Mouse (Mus musculus): ENCODE measurements around the gene Sh2b1.
"Not testable (repeated sequence)": the region's sequence is repeated elsewhere in the genome, so short reads cannot be mapped to it uniquely, and the experiment has no call there.

Sh2b1 gene

GRCm38 (mm10) chr7:126474993-126475581, at the start of gene Sh2b1:
Gene Sh2b1, minus strand, starts transcription at chr7:126475424.
- peak; percentile 85 for DNase-seq (ENCODE audit: low read depth in 2 of 2, low spot score in 2 of 2)

- no peak for DNase-seq (ENCODE audit: low read depth in 2 of 2, low spot score in 2 of 2)
Measured at GRCm38 (mm10) chr7:126523316-126523715, 48.1 kb upstream of the Sh2b1 start.

GRCm38 (mm10) chr7:126519513-126519912, 44.3 kb upstream of the Sh2b1 start:
- no peak for DNase-seq (ENCODE audit: low read depth in 2 of 2, low spot score in 2 of 2)

- DNase-seq (ENCODE audit: low read depth in 2 of 2, low spot score in 2 of 2) = no peak
Measured at GRCm38 (mm10) chr7:126518261-126518941, 43.2 kb upstream of the Sh2b1 start.

- DNase-seq (ENCODE audit: low read depth in 2 of 2, low spot score in 2 of 2) = no peak
Measured at GRCm38 (mm10) chr7:126511287-126511686, 36.1 kb upstream of the Sh2b1 start.

GRCm38 (mm10) chr7:126507126-126507778, 32.0 kb upstream of the Sh2b1 start:
- DNase-seq (ENCODE audit: low read depth in 2 of 2, low spot score in 2 of 2) = no peak

DNA sequence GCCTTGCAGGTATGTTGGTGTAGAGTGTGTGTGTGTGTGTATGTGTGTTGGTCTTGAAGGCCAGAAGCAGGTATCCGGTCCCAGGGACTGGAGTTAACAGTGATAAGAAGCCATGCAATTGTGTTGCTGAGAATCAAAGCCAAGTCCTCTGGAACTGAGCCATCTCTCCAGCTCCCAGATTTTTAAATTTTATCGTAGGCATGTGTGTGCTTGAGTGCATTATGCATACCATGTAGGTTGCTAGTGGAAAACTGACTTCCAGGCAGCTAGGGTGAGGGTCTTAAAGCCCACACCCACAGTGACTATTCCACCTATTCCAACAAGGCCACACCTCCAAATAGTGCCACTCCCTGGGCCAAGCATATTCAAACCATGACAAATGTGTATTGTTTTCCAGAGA, 29.7 kb upstream of the Sh2b1 start:
- no peak for DNase-seq (ENCODE audit: low read depth in 2 of 2, low spot score in 2 of 2)

- DNase-seq (ENCODE audit: low read depth in 2 of 2, low spot score in 2 of 2) = peak; percentile 97 to 98
Measured at GRCm38 (mm10) chr7:126503273-126503878, 28.2 kb upstream of the Sh2b1 start, which contains the start of gene Atxn2l. Gene Atxn2l, minus strand, starts transcription at chr7:126503437.

DNA sequence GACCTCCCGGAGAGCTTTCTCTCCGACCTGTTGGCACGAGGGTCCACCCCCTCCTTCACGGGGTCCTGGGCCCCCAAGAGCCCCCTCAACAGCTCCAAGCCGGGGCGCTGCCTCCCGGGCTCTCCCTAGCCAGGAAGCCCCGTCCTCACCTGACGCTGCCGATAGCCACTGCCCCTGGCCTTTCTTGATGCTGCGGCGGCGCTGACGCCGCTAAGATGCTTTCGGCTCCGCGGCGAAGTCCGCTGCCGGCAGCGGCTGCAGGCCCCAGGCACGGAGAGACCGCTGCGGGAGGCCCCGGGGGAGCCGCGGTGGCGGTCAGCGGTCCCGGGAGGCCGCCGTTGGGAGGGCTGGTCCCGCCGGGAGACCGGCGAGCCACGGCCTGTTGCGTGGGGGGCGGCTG, 27.5 kb upstream of the Sh2b1 start:
- peak in 1 of 2 experiments; percentile 57 for DNase-seq (ENCODE audit: low read depth in 2 of 2, low spot score in 2 of 2)

DNA sequence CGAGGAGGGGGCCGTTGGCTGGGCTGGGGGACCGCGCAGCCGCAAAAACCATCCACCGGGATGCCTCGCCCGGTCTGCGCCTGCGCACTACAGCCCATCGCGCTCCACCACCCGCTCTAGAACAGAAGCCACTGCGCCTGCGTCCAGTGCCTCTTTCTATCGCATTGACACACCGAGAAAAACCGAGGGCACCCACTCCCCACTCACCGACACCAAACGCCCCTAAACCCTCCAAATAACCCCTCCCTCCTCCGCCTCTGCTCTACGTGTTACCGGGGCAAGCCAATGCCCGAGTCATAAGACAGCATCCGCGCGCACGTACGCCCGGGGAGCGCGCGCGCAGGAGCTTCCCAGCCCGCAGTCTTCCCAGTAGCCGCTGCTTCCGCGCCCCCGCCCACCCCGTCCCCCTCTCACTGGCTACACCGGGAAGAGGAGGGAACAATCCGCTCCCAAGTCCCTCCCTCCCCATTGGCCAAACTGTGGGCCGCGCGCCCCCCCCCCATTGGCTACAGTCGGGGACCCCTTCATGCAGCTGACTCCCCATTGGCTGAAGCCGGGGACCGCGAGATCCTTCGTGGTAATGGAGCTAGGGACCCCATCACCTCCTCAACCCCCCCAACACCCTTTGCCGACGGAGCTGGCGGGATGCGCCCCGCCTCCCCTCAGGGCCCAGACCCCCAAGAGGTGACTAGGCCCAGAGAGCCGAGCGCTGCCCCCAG, 27.0 kb upstream of the Sh2b1 start:
- peak; percentile 75 to 79 for DNase-seq (ENCODE audit: low read depth in 2 of 2, low spot score in 2 of 2)

DNA sequence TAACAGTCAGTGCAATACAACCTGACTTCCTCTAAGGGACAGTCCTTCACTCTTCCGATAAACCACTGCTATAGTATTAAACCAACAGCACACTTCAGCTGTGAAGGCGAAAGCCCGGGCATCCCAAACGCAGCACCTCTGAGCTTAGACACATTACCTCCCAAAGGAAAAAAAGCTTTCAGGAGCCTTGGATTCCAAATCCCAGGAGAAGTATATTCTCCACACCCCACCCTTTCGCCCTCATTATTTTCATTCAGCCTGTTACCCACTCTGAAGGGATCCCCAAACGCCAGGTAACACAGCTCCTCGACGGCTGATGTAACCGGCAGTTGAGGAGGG, 26.4 kb upstream of the Sh2b1 start:
- DNase-seq (ENCODE audit: low read depth in 2 of 2, low spot score in 2 of 2) = no peak

GRCm38 (mm10) chr7:126499416-126499815, 24.2 kb upstream of the Sh2b1 start:
- no peak for DNase-seq (ENCODE audit: low read depth in 2 of 2, low spot score in 2 of 2)

- no peak for DNase-seq (ENCODE audit: low read depth in 2 of 2, low spot score in 2 of 2)
Measured at GRCm38 (mm10) chr7:126497966-126498365, 22.7 kb upstream of the Sh2b1 start.

- no peak for DNase-seq (ENCODE audit: low read depth in 2 of 2, low spot score in 2 of 2)
Measured at GRCm38 (mm10) chr7:126496475-126496874, 21.3 kb upstream of the Sh2b1 start.

DNA sequence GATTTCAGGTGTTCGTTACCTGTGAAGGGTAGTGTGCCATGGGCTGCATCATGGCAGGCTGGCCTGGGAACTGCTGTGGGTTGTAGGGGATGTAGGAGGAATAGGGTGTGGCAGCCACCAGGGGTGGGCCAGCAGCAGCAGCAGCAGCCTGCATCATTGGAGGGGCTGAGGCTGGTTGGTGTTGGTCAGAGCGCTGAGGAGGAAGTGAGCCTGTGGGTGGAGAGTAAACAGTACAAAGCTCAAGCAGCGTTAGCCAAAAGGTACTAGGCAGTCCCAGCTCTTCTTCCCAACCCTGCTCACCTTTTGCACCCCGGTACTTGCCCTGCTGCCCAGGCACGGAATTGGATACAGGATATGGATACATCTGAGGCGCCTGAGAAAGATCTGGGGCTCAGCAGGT, 18.9 kb upstream of the Sh2b1 start:
- DNase-seq (ENCODE audit: low read depth in 2 of 2, low spot score in 2 of 2) = no peak

- no peak for DNase-seq (ENCODE audit: low read depth in 2 of 2, low spot score in 2 of 2)
Measured at GRCm38 (mm10) chr7:126491973-126492372, 16.7 kb upstream of the Sh2b1 start.

DNA sequence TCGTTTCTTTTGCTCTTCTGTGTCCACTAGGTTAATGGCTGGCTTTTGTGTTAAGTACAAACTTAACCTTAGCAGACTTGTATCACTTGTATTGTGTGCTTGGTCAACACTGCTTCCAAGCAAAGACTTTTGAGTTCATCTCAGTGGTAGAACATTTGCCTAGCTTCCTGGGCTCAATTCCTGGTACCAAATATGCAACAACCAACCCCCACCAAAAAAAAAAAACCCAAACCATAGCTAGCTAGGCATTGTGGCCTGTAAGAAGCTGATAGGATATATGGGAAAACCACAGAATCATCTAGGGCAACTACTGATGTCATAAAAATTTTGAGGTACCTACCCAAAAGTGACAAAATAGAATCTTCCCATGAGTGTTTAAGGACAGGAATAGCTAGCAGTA, 15.8 kb upstream of the Sh2b1 start:
- DNase-seq (ENCODE audit: low read depth in 2 of 2, low spot score in 2 of 2) = no peak

DNA sequence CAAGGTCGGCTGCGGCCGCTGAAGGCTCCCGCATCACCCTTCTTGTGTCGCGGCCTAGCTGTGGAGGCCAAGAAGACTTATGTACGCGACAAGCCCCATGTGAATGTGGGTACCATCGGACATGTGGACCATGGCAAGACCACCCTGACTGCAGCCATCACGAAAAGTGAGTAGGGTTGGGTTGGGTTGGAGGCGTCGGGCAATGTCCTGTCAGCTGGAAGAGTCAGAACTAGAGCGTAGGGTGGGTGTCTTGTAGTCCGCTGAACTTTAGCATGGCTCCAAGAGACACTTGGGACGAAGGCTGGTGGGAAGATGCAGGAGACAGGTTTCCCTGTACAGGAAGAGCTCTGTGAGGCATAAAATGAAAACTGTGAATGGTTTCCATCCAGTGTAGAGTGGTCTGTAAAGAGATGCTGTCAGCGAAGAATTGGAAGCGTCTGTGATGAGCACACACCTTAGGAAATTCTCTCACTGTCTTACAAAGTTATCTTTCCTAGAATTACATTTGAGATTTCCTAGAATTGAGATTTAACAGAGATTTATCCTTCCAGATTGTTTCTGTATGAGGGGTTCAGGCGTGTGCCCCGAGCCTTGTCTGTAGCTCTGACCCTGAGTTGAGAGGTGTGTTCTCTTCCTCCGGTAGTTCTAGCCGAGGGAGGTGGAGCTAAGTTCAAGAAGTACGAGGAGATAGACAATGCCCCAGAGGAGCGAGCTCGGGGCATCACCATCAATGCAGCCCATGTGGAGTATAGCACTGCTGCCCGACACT, 12.6 kb upstream of the Sh2b1 start:
- not testable (repeated sequence) for DNase-seq (ENCODE audit: low read depth in 2 of 2, low spot score in 2 of 2)

GRCm38 (mm10) chr7:126487052-126487483, 11.8 kb upstream of the Sh2b1 start, which contains the start of gene Tufm:
Gene Tufm, plus strand, starts transcription at chr7:126487361.
- DNase-seq (ENCODE audit: low read depth in 2 of 2, low spot score in 2 of 2) = peak; percentile 85 to 89

DNA sequence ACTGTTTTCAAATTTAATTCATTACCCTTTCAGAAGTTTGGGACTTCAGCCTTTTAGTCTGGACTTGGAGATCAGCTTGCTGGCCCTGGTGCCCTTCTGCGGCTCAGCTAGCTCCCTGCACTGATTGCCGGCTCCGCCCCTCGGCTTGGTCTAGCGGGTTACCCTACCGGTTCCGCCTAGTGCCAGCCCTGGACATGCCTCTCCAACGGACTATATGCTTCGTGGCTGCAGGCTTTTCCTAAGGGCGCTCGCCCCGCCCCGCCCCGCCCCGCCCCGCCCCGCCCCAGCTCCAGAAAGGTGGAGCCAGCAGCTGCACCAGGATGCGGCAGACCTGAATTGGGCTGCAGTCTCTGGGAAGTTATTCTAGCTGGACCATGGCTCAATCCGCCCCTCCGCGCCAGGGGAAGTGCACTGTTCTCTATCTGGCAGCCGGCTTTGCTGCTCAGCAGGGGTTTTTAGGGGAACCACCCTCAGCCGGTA, 7.2 kb upstream of the Sh2b1 start:
- no peak for DNase-seq (ENCODE audit: low read depth in 2 of 2, low spot score in 2 of 2)

All from CD8-positive naive resting alpha-beta T cell, adult 2 months (primary cell).